Mouse (Mus musculus): ENCODE data around the gene Izumo4. TPM values are rescaled to one million over a fixed set of nuclear protein-coding genes. Genes with fewer than 3 reads are reported as not detected.
A peak's percentile ranks its signal among the peaks of the same experiment; 100 is the strongest.

The Izumo4 gene
- polyA plus RNA-seq, 1 experiment from 2014 or later, result 7.9 TPM

DNA sequence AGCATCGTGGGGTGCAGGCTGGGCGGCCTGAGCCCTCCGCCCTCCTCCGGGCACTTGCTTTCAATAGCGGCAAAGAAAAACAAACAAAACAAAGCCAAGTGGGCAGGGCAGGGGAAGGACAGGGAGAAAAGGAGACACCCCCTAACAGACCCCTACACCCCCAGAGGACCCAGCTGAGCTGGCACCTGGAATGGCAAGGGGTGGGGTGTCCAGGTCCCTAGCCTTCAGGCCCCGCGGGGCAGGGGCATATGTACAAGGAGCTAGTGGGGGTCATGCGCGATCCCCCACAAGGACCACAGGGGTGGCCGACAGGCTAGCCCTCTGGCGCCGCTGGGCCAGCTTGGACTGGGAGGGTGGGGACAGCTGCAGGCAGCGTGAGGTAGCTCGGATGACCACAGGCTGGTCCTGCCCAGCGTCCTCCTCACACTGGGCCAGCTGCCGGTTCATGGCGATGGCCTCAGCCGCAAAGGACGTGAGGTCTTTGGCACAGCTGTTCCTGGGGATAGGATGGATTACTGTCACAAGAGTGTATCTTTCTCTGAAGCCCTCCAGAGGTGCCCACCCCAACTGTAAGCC lies 35.1 kb upstream of the Izumo4 start:
- no peak overlapping the region for H3K4me3 ChIP-seq (ENCODE audit: low read depth, low read length)
- WGBS (ENCODE audit: insufficient replicate concordance), result 83% methylated on average over 19 of the region's 19 CpGs
- peaks cover 35% of the 10 kb centered on the region for H3K4me1 ChIP-seq (ENCODE audit: insufficient read depth)
- peaks cover 63% of the 10 kb centered on the region for H3K36me3 ChIP-seq (replicated peaks; ENCODE audit: insufficient read depth, low read length)
- no peaks in the 10 kb centered on the region for H3K27me3 ChIP-seq (ENCODE audit: insufficient read depth, low read length)
- no peaks in the 10 kb centered on the region for H3K9me3 ChIP-seq (ENCODE audit: low read length)
- no peak overlapping the region for H3K27ac ChIP-seq (ENCODE audit: low read depth)
- peak overlapping the region; percentile 46; the same call in 1 of the 2 replicates for H3K9ac ChIP-seq (replicated peaks)
- no peak for DNase-seq
- ATAC-seq, result no peak
- no peak overlapping the region for H3K4me2 ChIP-seq (ENCODE audit: low read depth, low read length)
- TF ChIP-seq CTCF (IDR thresholded peaks at IDR 0.05; ENCODE audit: low read depth) (no peak), EP300 (IDR thresholded peaks at IDR 0.05; ENCODE audit: low read depth) (no peak)

GRCm38 (mm10) chr10:80668614-80669013 lies 33.4 kb upstream of the Izumo4 start:
- H3K36me3 ChIP-seq (replicated peaks; ENCODE audit: insufficient read depth, low read length), result peaks cover 77% of the 10 kb centered on the region
- no peak overlapping the region for H3K4me3 ChIP-seq (ENCODE audit: low read depth, low read length)
- TF ChIP-seq CTCF (IDR thresholded peaks at IDR 0.05; ENCODE audit: low read depth), result no peak
- no peak for TF ChIP-seq EP300 (IDR thresholded peaks at IDR 0.05; ENCODE audit: low read depth)
- no peaks in the 10 kb centered on the region for H3K9me3 ChIP-seq (ENCODE audit: low read length)
- ATAC-seq (no peak), DNase-seq (no peak)
- H3K27me3 ChIP-seq (ENCODE audit: insufficient read depth, low read length), result no peaks in the 10 kb centered on the region
- H3K4me1 ChIP-seq (ENCODE audit: insufficient read depth), result peaks cover 41% of the 10 kb centered on the region
- H3K27ac ChIP-seq (ENCODE audit: low read depth), result no peak overlapping the region
- H3K9ac ChIP-seq (replicated peaks), result no peak overlapping the region
- no peak overlapping the region for H3K4me2 ChIP-seq (ENCODE audit: low read depth, low read length)
- WGBS (ENCODE audit: insufficient replicate concordance), result 73% methylated on average over 11 of the region's 11 CpGs

- ATAC-seq (no peak), DNase-seq (no peak)
- H3K9ac ChIP-seq (replicated peaks), result no peak overlapping the region
- peaks cover 41% of the 10 kb centered on the region for H3K4me1 ChIP-seq (ENCODE audit: insufficient read depth)
- H3K36me3 ChIP-seq (replicated peaks; ENCODE audit: insufficient read depth, low read length), result peaks cover 81% of the 10 kb centered on the region
- no peak for TF ChIP-seq EP300 (IDR thresholded peaks at IDR 0.05; ENCODE audit: low read depth)
- 88% methylated on average over 12 of the region's 12 CpGs for WGBS (ENCODE audit: insufficient replicate concordance)
- H3K4me2 ChIP-seq (ENCODE audit: low read depth, low read length), result no peak overlapping the region
- no peaks in the 10 kb centered on the region for H3K9me3 ChIP-seq (ENCODE audit: low read length)
- H3K4me3 ChIP-seq (ENCODE audit: low read depth, low read length), result no peak overlapping the region
- H3K27me3 ChIP-seq (ENCODE audit: insufficient read depth, low read length), result no peaks in the 10 kb centered on the region
- no peak overlapping the region for H3K27ac ChIP-seq (ENCODE audit: low read depth)
Observed at GRCm38 (mm10) chr10:80669018-80669417, 33.0 kb upstream of the Izumo4 start.

GRCm38 (mm10) chr10:80669737-80670485 lies 32.1 kb upstream of the Izumo4 start:
- no peak overlapping the region for H3K27ac ChIP-seq (ENCODE audit: low read depth)
- H3K9me3 ChIP-seq (ENCODE audit: low read length), result no peaks in the 10 kb centered on the region
- H3K4me1 ChIP-seq (ENCODE audit: insufficient read depth), result peaks cover 41% of the 10 kb centered on the region
- H3K4me2 ChIP-seq (ENCODE audit: low read depth, low read length), result no peak overlapping the region
- 92% methylated on average over 7 of the region's 7 CpGs for whole genome bisulfite sequencing (ENCODE audit: insufficient replicate concordance)
- H3K36me3 ChIP-seq (replicated peaks; ENCODE audit: insufficient read depth, low read length), result peaks cover 82% of the 10 kb centered on the region
- TF ChIP-seq CTCF (IDR thresholded peaks at IDR 0.05; ENCODE audit: low read depth) (no peak), EP300 (IDR thresholded peaks at IDR 0.05; ENCODE audit: low read depth) (no peak)
- ATAC-seq, result no peak
- no peak for DNase-seq
- no peaks in the 10 kb centered on the region for H3K27me3 ChIP-seq (ENCODE audit: insufficient read depth, low read length)
- no peak overlapping the region for H3K4me3 ChIP-seq (ENCODE audit: low read depth, low read length)
- no peak overlapping the region for H3K9ac ChIP-seq (replicated peaks)

DNA sequence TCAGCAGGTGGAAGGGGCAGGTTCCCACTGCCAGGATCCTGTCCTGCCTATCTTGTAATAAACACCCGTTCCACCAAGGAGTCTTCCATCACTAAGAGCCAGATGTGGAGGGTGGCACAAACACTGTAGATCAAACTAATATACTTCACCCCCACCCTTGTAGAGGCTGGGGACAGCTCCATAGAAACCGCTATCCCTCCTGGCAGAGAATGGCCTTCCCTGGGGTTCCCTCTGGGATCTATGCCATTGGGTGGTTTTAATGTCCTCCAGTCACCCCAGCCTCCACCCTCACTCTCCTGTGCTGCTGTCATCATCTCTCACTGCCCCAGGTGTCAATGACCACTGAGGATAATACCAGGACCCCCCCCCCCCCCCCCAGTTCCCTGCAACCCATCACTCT lies 31.5 kb upstream of the Izumo4 start:
- TF ChIP-seq EP300 (IDR thresholded peaks at IDR 0.05; ENCODE audit: low read depth) (no peak), CTCF (IDR thresholded peaks at IDR 0.05; ENCODE audit: low read depth) (no peak)
- no peaks in the 10 kb centered on the region for H3K9me3 ChIP-seq (ENCODE audit: low read length)
- WGBS (ENCODE audit: insufficient replicate concordance), result 96% methylated on average over 2 of the region's 2 CpGs
- H3K4me3 ChIP-seq (ENCODE audit: low read depth, low read length), result no peak overlapping the region
- ATAC-seq (no peak), DNase-seq (no peak)
- H3K9ac ChIP-seq (replicated peaks), result no peak overlapping the region
- H3K4me1 ChIP-seq (ENCODE audit: insufficient read depth), result peaks cover 39% of the 10 kb centered on the region
- no peak overlapping the region for H3K4me2 ChIP-seq (ENCODE audit: low read depth, low read length)
- no peak overlapping the region for H3K27ac ChIP-seq (ENCODE audit: low read depth)
- H3K27me3 ChIP-seq (ENCODE audit: insufficient read depth, low read length), result no peaks in the 10 kb centered on the region
- peaks cover 82% of the 10 kb centered on the region for H3K36me3 ChIP-seq (replicated peaks; ENCODE audit: insufficient read depth, low read length)

DNA sequence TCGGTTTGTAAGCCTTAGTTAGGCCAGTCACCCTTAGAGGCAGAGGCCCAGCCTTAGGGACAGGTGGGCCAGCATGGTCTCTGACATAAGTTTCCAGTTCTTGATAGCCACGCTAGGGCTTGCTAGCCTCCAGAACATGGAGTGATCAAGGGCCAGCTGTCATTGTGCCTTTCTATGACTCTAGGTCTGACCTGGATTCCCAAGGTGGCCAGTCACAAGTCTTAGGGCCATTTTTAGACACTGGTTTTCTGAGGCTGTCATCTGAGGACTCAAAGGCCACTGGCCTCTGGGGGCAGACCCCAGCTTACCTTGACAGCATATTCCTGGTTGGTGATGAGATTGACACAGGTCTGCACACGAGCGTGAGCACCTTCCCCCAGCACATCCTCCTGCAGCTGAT lies 30.7 kb upstream of the Izumo4 start:
- Histone ChIP-seq H3K4me1 (ENCODE audit: insufficient read depth) (peaks cover 32% of the 10 kb centered on the region), H3K27ac (ENCODE audit: low read depth) (no peak overlapping the region), H3K9ac (replicated peaks) (no peak overlapping the region), H3K4me2 (ENCODE audit: low read depth, low read length) (no peak overlapping the region), H3K9me3 (ENCODE audit: low read length) (no peaks in the 10 kb centered on the region), H3K4me3 (ENCODE audit: low read depth, low read length) (no peak overlapping the region), H3K36me3 (replicated peaks; ENCODE audit: insufficient read depth, low read length) (peaks cover 77% of the 10 kb centered on the region), H3K27me3 (ENCODE audit: insufficient read depth, low read length) (no peaks in the 10 kb centered on the region)
- no peak for ATAC-seq
- WGBS (ENCODE audit: insufficient replicate concordance), result 88% methylated on average over 4 of the region's 4 CpGs
- TF ChIP-seq EP300 (IDR thresholded peaks at IDR 0.05; ENCODE audit: low read depth), result no peak
- TF ChIP-seq CTCF (IDR thresholded peaks at IDR 0.05; ENCODE audit: low read depth), result no peak
- DNase-seq, result no peak
